Mouse (Mus musculus) liver, postnatal 0 days (tissue): ENCODE measurements around the gene Edaradd. TPM values are rescaled to one million over a fixed set of nuclear protein-coding genes. Genes with fewer than 3 reads are reported as not detected.

Source experiments
- ATAC-seq: fragments of 200-750 bp; cut with Nextera tagmentation; 2 replicates; pipeline ENCODE4 v1.8.0; 2017; ENCODE audit warnings: mild to moderate bottlenecking, moderate library complexity
- DNase-seq: peaks from one replicate; pipeline ENCODE4 v3.0.0-alpha.2; 2016
- H3K27ac ChIP-seq: fragments of 300-500 bp; sonication (generic); 2 replicates; pipeline ENCODE4 v1.5.1; 2014; ENCODE audit warnings: antibody characterized with exemption, moderate library complexity, mild to moderate bottlenecking, low read depth
- H3K27me3 ChIP-seq: fragments of 300-500 bp; sonication (generic); 2 replicates; pipeline ENCODE4 v1.6.1; 2014; ENCODE audit warnings: low read length, control low read depth, mixed read lengths; ENCODE audit not compliant: insufficient read depth
- H3K36me3 ChIP-seq: fragments of 300-500 bp; sonication (generic); replicated peaks from 2 replicates; pipeline ENCODE4 v1.6.1; 2014; ENCODE audit warnings: mild to moderate bottlenecking, control low read depth, low read length, moderate library complexity, mixed read lengths; ENCODE audit not compliant: insufficient read depth
- H3K4me1 ChIP-seq: fragments of 300-500 bp; sonication (generic); 2 replicates; pipeline ENCODE4 v1.6.1; 2014; ENCODE audit warnings: antibody characterized with exemption, mild to moderate bottlenecking, control low read depth; ENCODE audit not compliant: insufficient read depth
- H3K4me2 ChIP-seq: fragments of 300-500 bp; sonication (generic); 2 replicates; pipeline ENCODE4 v1.6.1; 2014; ENCODE audit warnings: low read depth, mild to moderate bottlenecking, low read length, moderate library complexity, mixed read lengths
- H3K4me3 ChIP-seq: fragments of 300-500 bp; sonication (generic); 2 replicates; pipeline ENCODE4 v1.5.1; 2014; ENCODE audit warnings: low read depth, low read length
- H3K9ac ChIP-seq: fragments of 300-500 bp; sonication (generic); replicated peaks from 2 replicates; pipeline ENCODE4 v1.6.1; 2014; ENCODE audit warnings: mild to moderate bottlenecking, moderate library complexity
- H3K9me3 ChIP-seq: fragments of 300-500 bp; sonication (generic); 2 replicates; pipeline ENCODE4 v1.6.1; 2016; ENCODE audit warnings: mild to moderate bottlenecking, control low read depth, low read length, mixed read lengths
- CTCF ChIP-seq: sonication (generic); IDR thresholded peaks from 2 replicates; pipeline ENCODE4 v1.5.1; 2016; ENCODE audit warnings: antibody characterized with exemption, low read depth
- EP300 ChIP-seq: IDR thresholded peaks from 2 replicates; pipeline ENCODE4 v1.6.1; 2016; ENCODE audit warnings: antibody characterized with exemption, low read depth, mild to moderate bottlenecking
- WGBS: fragments of 180-500 bp; shearing (Covaris S2); extraction: QIAGEN DNeasy Blood & Tissue Kit; methylation state at CpG from one replicate; pipeline ENCODE4 v1.1.7; 2014; ENCODE audit not compliant: insufficient replicate concordance; 5-methylcytosine and 5-hydroxymethylcytosine counted together
- polyA plus RNA-seq: library from polyadenylated mRNA; unstranded; fragments of >200 nt; fragmentation: Nextera tagmentation; extraction: Ambion mirVana; gene quantifications from 2 replicates; pipeline ENCODE4 v1.2.1, GENCODE M21; 2015

The Edaradd gene
- polyA plus RNA-seq, 1 experiment from 2014 or later, result 0.38 TPM

- TF ChIP-seq CTCF (peak; percentile 60), EP300 (no peak)
- H3K27me3 ChIP-seq, result no peaks in the 10 kb centered on the region
- H3K4me1 ChIP-seq, result peaks cover 14% of the 10 kb centered on the region
- no peak overlapping the region for H3K27ac ChIP-seq
- H3K4me3 ChIP-seq, result no peak overlapping the region
- no peak overlapping the region for H3K9ac ChIP-seq
- H3K4me2 ChIP-seq, result peak overlapping the region; percentile 56
- H3K9me3 ChIP-seq, result no peaks in the 10 kb centered on the region
- ATAC-seq, result peak; percentile 83
- 11% methylated on average over 23 of the region's 23 CpGs for WGBS
- no peaks in the 10 kb centered on the region for H3K36me3 ChIP-seq
- peak; percentile 77 for DNase-seq
Observed at GRCm38 (mm10) chr13:12542006-12542981, 22.1 kb upstream of the Edaradd start.

- TF ChIP-seq EP300 (no peak), CTCF (peak; percentile 30)
- Histone ChIP-seq H3K27me3 (no peaks in the 10 kb centered on the region), H3K9ac (no peak overlapping the region), H3K4me3 (no peak overlapping the region), H3K4me1 (peaks cover 14% of the 10 kb centered on the region), H3K27ac (no peak overlapping the region), H3K36me3 (no peaks in the 10 kb centered on the region), H3K9me3 (no peaks in the 10 kb centered on the region), H3K4me2 (no peak overlapping the region)
- DNase-seq (no peak), ATAC-seq (no peak)
- WGBS, result 53% methylated on average over 13 of the region's 13 CpGs
Observed at GRCm38 (mm10) chr13:12540119-12540518, 19.9 kb upstream of the Edaradd start.

- no peaks in the 10 kb centered on the region for H3K9me3 ChIP-seq
- no peak for DNase-seq
- WGBS, result 54% methylated on average over 11 of the region's 11 CpGs
- no peaks in the 10 kb centered on the region for H3K27me3 ChIP-seq
- H3K27ac ChIP-seq, result no peak overlapping the region
- H3K4me2 ChIP-seq, result no peak overlapping the region
- H3K36me3 ChIP-seq, result no peaks in the 10 kb centered on the region
- H3K9ac ChIP-seq, result no peak overlapping the region
- ATAC-seq, result no peak
- peaks cover 12% of the 10 kb centered on the region for H3K4me1 ChIP-seq
- H3K4me3 ChIP-seq, result no peak overlapping the region
- no peak for TF ChIP-seq CTCF
- TF ChIP-seq EP300, result no peak
Observed at GRCm38 (mm10) chr13:12539716-12540115, 19.5 kb upstream of the Edaradd start.

GRCm38 (mm10) chr13:12537971-12538370 lies 17.7 kb upstream of the Edaradd start:
- H3K9me3 ChIP-seq, result no peaks in the 10 kb centered on the region
- ATAC-seq (no peak), DNase-seq (peak; percentile 59)
- 48% methylated on average over 6 of the region's 6 CpGs for WGBS
- no peak for TF ChIP-seq EP300
- TF ChIP-seq CTCF, result peak; percentile 68
- H3K36me3 ChIP-seq, result no peaks in the 10 kb centered on the region
- no peak overlapping the region for H3K9ac ChIP-seq
- no peak overlapping the region for H3K4me2 ChIP-seq
- H3K4me3 ChIP-seq, result no peak overlapping the region
- H3K27ac ChIP-seq, result no peak overlapping the region
- H3K27me3 ChIP-seq, result no peaks in the 10 kb centered on the region
- H3K4me1 ChIP-seq, result peaks cover 9% of the 10 kb centered on the region

GRCm38 (mm10) chr13:12534628-12535027 lies 14.4 kb upstream of the Edaradd start:
- no peak overlapping the region for H3K4me2 ChIP-seq
- H3K9me3 ChIP-seq, result no peaks in the 10 kb centered on the region
- no peak overlapping the region for H3K27ac ChIP-seq
- 0 out of 2 replicates have a peak, but pooled peaks cover 3% of the 10 kb centered on the region for H3K4me1 ChIP-seq
- H3K36me3 ChIP-seq, result no peaks in the 10 kb centered on the region
- H3K4me3 ChIP-seq, result no peak overlapping the region
- no peak overlapping the region for H3K9ac ChIP-seq
- ATAC-seq (peak; percentile 72), DNase-seq (peak; percentile 23)
- TF ChIP-seq CTCF (no peak), EP300 (no peak)
- H3K27me3 ChIP-seq, result no peaks in the 10 kb centered on the region
- 51% methylated on average over 3 of the region's 3 CpGs for WGBS

GRCm38 (mm10) chr13:12525678-12526077 lies 5.4 kb upstream of the Edaradd start:
- H3K4me3 ChIP-seq, result no peak overlapping the region
- H3K4me1 ChIP-seq, result peaks cover 7% of the 10 kb centered on the region; the same call in 1 of the 2 replicates
- H3K9me3 ChIP-seq, result no peaks in the 10 kb centered on the region
- ATAC-seq (no peak), DNase-seq (no peak)
- no peak overlapping the region for H3K4me2 ChIP-seq
- H3K27ac ChIP-seq, result no peak overlapping the region
- WGBS, result 57% methylated on average over 4 of the region's 4 CpGs
- H3K9ac ChIP-seq, result no peak overlapping the region
- no peak for TF ChIP-seq CTCF
- TF ChIP-seq EP300, result no peak
- no peaks in the 10 kb centered on the region for H3K36me3 ChIP-seq
- no peaks in the 10 kb centered on the region for H3K27me3 ChIP-seq
